Mouse (Mus musculus) erythroblast, embryonic 14.5 days (primary cell): ENCODE measurements at regions not wholly inside any gene's neighbourhood (a gene's known extent, or its start where the extent isn't known, plus 50 kb on each side); places are given as distances from the start of the nearest gene placed in this dataset.
"Not testable (repeated sequence)": the region's sequence is repeated elsewhere in the genome, so short reads cannot be mapped to it uniquely, and the experiment has no call there.

Source experiments
- GATA1 ChIP-seq: IDR thresholded peaks from 2 replicates; pipeline ENCODE4 v1.6.1; 2012; ENCODE audit warnings: low read length, inconsistent platforms, mixed read lengths
- TAL1 ChIP-seq: IDR thresholded peaks from 3 replicates; pipeline ENCODE4 v1.6.1; 2012; ENCODE audit warnings: low read length, inconsistent platforms, mixed read lengths

DNA sequence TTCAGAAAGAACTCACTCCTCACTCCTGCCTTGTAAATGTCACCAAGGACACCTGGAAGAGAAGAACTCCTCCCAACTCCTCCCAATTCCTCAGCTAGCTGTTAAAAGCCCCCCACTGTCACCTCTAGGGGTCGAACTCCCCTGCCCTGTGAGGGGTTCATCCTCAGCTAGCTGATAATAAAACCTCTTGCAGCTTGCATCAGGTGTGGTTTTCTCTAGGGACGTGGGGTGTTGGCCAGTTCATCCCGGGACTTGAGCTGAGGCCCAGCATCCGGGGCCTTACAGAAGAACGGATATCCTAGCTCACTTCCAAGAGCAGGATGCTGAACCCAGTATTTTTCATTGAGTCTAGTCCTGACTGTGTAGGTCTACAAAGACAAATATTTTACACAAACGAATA, 176.4 kb upstream of the Asap2 start:
- not testable (repeated sequence) for TF ChIP-seq TAL1, GATA1
